Mouse (Mus musculus) frontal cortex, adult 2 months (tissue): ENCODE measurements around the gene Pik3cd. TPM values are rescaled to one million over a fixed set of nuclear protein-coding genes. Genes with fewer than 3 reads are reported as not detected.
A peak's percentile ranks its signal among the peaks of the same experiment; 100 is the strongest.
"Not testable (repeated sequence)": the region's sequence is repeated elsewhere in the genome, so short reads cannot be mapped to it uniquely, and the experiment has no call there.

Experiments
- DNase-seq, 2 experiments: peaks; one replicate each; pipeline ENCODE4 v3.0.0; 2022; ENCODE audit warnings: low spot score in 1 of 2; ENCODE audit errors: extremely low spot score in 1 of 2
- polyA plus RNA-seq: library from polyadenylated mRNA; depleted of rRNA; stranded (reverse); fragments of >200 nt; gene quantifications from 2 replicates; pipeline ENCODE4 v1.2.3, GENCODE M21; 2012; rRNA removed

The Pik3cd gene
- polyA plus RNA-seq, 1 experiment: 15.2 TPM

GRCm38 (mm10) chr4:149613497-149613896, 88.9 kb downstream of the Pik3cd start:
- not testable (repeated sequence) for DNase-seq

- DNase-seq: peak in 1 of 2 experiments; percentile 72
Observed at GRCm38 (mm10) chr4:149611376-149612044, 90.9 kb downstream of the Pik3cd start.

DNA sequence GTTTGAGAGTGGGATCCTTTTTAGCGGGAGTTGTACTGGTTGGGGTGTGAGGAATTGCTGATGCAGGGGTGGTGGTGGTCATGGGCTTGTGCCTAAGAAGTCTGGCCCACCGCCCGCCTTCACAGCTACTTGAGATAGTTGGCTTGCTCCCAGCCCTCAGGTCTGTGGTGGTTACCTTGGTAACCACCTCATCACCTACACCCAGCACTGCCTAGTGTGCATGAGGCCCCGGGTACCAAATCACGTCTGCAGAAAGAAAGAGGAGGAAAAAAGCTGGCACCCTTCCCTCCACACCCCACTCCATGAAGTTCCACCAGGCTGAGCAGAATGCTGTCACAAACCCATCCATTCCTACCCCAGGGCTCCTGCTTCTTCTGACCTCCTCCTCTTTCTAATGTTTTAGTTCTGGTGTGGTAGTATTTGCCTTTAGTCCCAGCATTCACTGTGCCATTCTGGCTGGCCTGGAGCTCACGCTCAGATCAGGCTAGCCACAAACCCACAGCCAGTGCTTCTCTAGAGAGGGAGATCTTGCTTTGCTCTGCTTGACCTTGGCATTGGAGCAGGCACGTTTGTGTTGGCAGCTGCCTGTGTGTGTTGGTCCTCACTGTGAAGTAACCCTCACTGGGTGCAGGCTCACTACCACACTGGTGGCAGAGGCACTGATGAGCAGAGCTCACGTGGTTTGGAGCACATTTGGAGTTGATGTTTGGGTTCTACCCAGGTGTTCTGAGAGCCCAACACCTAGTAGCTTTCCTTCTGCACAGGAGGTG, 92.9 kb downstream of the Pik3cd start:
- peak; percentile 46 to 71 for DNase-seq

GRCm38 (mm10) chr4:149608309-149608638, 94.1 kb downstream of the Pik3cd start:
- no peak for DNase-seq

- DNase-seq: no peak
Observed at GRCm38 (mm10) chr4:149607591-149608308, 94.6 kb downstream of the Pik3cd start.

DNA sequence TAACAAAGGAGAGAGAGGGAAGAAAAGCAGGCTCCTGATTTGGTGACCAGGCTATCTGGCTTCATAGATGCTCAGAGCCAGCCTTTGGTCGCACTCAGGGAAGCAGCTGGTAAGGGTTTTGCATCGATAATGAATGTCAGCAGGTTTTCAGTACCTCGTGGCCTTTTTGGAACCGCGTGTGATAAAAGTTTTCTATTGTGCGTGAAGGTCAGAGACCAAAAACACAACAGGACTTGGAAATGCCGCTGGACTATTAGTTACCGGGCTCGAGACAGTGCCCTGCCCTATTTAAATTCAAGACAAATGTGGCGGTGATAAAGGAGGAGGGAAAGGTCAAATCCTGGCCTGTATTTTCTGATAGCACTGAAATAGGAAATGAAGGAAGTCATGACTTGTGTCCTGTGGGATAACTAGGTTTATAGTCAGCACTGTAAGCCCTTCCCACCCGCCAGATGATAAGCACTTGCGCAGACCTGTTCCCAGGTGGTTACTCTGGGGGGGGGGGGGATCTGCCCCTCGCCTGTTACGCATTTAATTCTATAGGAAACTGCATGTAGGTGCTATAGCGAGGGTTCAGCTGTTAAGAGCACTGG, 95.5 kb downstream of the Pik3cd start:
- DNase-seq: no peak

DNA sequence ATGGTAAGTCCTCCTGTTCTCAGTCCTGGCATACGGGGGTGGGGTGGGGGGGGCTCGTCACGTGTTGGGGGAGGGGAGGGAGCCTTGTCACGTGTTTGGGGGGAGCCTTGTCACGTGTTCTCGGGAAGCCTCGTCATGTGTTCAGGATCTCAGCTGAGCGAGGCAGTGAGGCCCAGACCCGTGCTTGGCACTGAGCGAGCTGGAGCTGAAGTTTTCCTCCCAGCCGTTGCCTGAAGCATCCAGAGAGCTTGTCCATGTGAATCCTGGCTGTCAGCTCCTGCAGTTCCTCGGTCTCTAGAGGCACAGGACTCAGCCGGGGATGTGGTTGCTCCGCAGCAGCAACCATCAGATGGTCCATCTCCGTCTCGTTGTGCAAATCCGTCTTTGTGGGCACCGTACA, 96.3 kb downstream of the Pik3cd start:
- DNase-seq: peak in 1 of 2 experiments; percentile 31

DNA sequence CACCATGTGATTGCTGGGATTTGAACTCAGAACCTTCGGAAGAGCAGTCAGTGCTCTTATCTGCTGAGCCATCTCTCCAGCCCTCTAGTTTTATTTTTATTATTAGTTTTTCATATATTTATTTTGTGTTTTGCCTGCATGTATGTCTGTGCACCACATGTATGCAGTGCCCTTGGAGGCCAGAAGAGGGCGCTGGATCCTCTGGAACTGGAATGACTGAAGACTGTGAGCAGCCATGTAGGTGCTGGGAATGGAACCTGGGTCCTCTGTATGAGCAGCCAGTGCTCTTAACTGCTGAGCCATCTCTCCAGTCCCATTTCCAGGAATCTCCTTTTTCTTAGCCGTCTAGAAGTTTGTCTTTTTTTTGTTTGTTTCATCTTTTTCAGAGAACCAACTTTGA, 97.9 kb downstream of the Pik3cd start:
- no peak for DNase-seq

DNA sequence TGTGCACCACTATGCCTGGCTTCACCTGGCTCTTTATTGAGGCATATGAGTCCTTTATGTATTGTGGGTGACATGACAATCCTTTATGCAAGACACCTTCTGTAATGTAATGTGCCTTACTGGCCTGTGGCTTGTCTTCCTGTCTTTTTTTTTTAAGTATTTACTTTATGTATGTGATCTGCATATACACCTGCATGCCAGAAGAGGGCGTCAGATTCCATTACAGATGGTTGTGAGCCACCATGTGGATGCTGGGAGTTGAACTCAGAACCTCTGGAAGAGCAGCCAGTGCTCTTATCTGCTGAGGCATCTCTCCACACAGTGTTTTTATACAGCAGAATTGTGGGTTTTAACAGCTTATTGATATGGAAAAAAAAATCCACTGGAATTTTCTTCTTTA, 98.5 kb downstream of the Pik3cd start:
- DNase-seq: no peak

DNA sequence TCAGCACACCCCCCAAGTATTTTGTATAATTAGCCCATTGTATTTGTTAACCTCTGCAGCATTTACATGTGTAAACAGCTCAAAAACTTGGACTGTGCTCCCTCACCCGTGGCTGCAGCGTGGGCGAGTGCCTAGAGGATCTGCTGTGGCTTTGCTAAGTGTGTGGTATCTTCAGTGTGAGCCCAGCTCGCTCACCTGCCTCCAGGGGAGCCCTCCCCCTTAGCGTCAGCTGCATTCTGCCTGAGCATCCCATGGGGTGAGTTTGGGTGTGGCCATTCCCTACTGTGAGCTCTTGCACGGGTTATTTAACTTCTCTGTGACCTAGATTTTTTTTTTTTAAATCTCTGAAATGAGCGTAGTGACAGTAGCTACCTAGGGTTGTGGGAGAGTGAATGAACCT, 100.1 kb downstream of the Pik3cd start:
- DNase-seq: no peak

GRCm38 (mm10) chr4:149601484-149601883, 100.9 kb downstream of the Pik3cd start:
- no peak for DNase-seq

- no peak for DNase-seq
Observed at GRCm38 (mm10) chr4:149600130-149600529, 102.2 kb downstream of the Pik3cd start.

GRCm38 (mm10) chr4:149599549-149599948, 102.8 kb downstream of the Pik3cd start:
- DNase-seq: no peak

Other genes with a start within 250 kb of the Pik3cd start
- 0.67 and 0.82 TPM in 2 replicates for gene Rbp7, start 247.6 kb downstream of the Pik3cd start, polyA plus RNA-seq
- not detected in 2 replicates for gene Tmem274, start 225.2 kb downstream of the Pik3cd start, polyA plus RNA-seq
- gene Nmnat1, start 217.4 kb downstream of the Pik3cd start, polyA plus RNA-seq: 8.1 and 8.4 TPM in 2 replicates
- 16.0 and 16.7 TPM in 2 replicates for gene Lzic, start 217.3 kb downstream of the Pik3cd start, polyA plus RNA-seq
- 44.8 TPM in 2 replicates for gene Ctnnbip1, start 184.3 kb downstream of the Pik3cd start, polyA plus RNA-seq
- 310 and 338 TPM in 2 replicates for gene Clstn1, start 116.1 kb downstream of the Pik3cd start, polyA plus RNA-seq
- gene Tmem201, start 35.5 kb upstream of the Pik3cd start, polyA plus RNA-seq: 78.2 and 79.6 TPM in 2 replicates
- gene Slc25a33, start 71.7 kb upstream of the Pik3cd start, polyA plus RNA-seq: 35.1 and 36.5 TPM in 2 replicates